Mouse (Mus musculus): ENCODE measurements around the gene Gm28308. TPM values are rescaled to one million over a fixed set of nuclear protein-coding genes. Genes with fewer than 3 reads are reported as not detected.

Gm28308 gene
- polyA plus RNA-seq, 1 experiment from 2014 or later: not detected

DNA sequence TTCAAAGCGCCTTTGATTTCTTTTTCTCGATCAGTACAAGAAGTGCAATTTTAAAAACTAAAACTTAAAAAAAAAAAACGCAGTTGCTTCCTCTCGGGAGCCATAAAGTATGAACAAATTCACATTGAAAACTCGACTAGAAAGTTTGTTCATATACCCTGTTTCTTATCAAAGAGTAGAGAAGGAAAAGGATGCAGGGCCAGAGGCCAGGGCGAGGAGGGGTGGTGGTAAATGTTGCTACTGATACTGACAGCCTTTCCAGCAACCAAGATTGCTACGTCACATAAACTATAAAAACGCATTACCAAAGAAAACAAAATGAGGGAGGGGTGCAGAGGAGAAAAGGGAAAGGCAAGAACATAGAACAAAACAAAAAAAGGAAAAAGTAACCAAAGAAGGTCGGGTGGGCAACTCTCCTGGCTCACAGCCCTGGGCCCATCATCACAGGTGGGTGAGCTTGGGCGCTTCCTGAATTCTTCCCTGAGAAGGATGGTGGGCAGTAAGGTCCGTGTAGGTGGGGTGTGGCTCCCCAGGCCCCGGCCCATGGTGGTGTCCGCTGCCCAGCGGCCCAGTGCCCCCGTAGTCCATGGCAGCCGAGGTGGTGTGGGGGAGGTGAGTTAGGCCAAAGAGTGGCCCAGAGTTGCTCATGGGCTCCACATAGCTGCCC, 43.5 kb downstream of the Gm28308 start:
- no peaks in the 10 kb centered on the region for H3K9me3 ChIP-seq (ENCODE audit: control insufficient read depth, low read length)
- peak overlapping the region; percentile 29 for H3K4me3 ChIP-seq (ENCODE audit: low read length)
- H3K36me3 ChIP-seq (ENCODE audit: control insufficient read depth, insufficient read depth, low read length): no peaks in the 10 kb centered on the region
- peaks cover 22% of the 10 kb centered on the region for H3K27me3 ChIP-seq (replicated peaks; ENCODE audit: control insufficient read depth, insufficient read depth, low read length)
- H3K4me2 ChIP-seq (ENCODE audit: low read depth, low read length): peak overlapping the region; percentile 52
- ATAC-seq: no peak
- WGBS: 44% methylated on average over 16 of the region's 16 CpGs
- H3K27ac ChIP-seq (ENCODE audit: low read length): peak overlapping the region; percentile 93
- H3K9ac ChIP-seq (ENCODE audit: low read depth, low read length): peak overlapping the region; percentile 69
- H3K4me1 ChIP-seq (ENCODE audit: control insufficient read depth, insufficient read depth, low read length): peaks cover 27% of the 10 kb centered on the region

DNA sequence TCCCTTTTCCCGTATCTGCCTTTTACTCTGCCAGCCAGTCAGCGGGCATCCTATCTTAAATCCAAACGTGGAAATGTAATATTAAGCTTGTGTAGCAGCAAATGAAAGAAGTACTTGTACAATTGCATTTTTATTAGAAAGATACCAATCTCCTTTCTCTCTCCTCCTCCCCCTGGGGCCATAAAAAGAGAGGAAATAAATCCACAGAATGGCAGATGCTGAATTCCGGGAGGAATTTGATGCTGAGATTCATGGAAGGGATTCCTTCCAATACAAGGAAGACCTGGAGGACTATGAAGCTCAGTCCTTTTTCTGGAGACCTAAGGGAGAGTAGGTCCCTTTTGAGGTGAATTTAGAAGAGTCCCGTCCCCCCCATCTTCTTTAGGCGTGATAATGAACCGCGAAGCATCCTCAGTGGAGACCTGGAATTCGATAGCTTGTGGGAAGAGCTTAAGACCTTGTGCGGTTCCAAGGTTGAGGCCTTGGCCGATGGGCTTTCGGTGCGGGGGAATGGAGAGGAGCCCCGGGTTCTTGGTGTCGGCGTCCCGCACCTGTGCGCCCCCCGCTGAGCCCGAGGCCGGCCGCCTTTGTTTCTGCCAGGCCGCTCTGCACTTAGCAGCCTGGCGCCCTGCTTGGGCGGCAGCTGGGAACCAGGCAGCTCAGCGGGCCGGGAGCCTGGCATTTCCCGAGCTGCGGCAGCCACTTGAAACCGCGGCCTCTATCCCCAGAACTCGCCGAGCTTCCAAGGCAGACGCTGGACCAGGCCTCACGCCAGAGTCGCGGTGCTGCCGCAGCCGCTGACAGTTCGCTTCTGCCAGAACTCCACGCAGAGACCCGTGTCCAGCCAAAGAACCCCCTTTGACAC, 44.7 kb downstream of the Gm28308 start:
- no peak for ATAC-seq
- H3K9me3 ChIP-seq (ENCODE audit: control insufficient read depth, low read length): no peaks in the 10 kb centered on the region
- H3K9ac ChIP-seq (ENCODE audit: low read depth, low read length): peak overlapping the region; percentile 71
- peaks cover 22% of the 10 kb centered on the region for H3K27me3 ChIP-seq (replicated peaks; ENCODE audit: control insufficient read depth, insufficient read depth, low read length)
- peaks cover 27% of the 10 kb centered on the region for H3K4me1 ChIP-seq (ENCODE audit: control insufficient read depth, insufficient read depth, low read length)
- H3K36me3 ChIP-seq (ENCODE audit: control insufficient read depth, insufficient read depth, low read length): no peaks in the 10 kb centered on the region
- peak overlapping the region; percentile 74 for H3K27ac ChIP-seq (ENCODE audit: low read length)
- WGBS: 40% methylated on average over 42 of the region's 42 CpGs
- peak overlapping the region; percentile 43 for H3K4me3 ChIP-seq (ENCODE audit: low read length)
- H3K4me2 ChIP-seq (ENCODE audit: low read depth, low read length): peak overlapping the region; percentile 69

DNA sequence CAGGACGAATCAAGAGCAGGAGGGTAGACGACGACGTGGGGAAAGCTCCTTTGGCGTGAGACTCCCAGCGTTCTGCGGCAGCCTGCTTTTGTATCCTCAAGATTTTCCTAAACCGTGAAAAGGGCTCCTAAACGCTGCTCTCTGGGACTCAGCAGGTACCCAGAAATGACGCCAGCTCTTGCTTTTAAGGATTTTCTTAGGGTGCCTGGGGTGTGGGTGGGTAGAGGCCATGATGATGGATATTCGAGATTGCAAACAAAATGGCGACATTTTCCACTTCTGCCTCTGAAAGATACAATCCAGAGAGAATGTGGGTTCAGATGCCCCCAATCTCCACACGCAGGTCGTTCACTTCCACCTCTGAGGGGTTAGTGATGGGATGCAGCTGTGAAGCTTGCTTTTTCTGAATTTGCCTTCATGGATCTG, 45.4 kb downstream of the Gm28308 start:
- no peak for ATAC-seq
- WGBS: 54% methylated on average over 14 of the region's 14 CpGs
- H3K27me3 ChIP-seq (replicated peaks; ENCODE audit: control insufficient read depth, insufficient read depth, low read length): peaks cover 22% of the 10 kb centered on the region
- no peaks in the 10 kb centered on the region for H3K36me3 ChIP-seq (ENCODE audit: control insufficient read depth, insufficient read depth, low read length)
- no peaks in the 10 kb centered on the region for H3K9me3 ChIP-seq (ENCODE audit: control insufficient read depth, low read length)
- peak overlapping the region; percentile 69 for H3K4me2 ChIP-seq (ENCODE audit: low read depth, low read length)
- peak overlapping the region; percentile 65 for H3K9ac ChIP-seq (ENCODE audit: low read depth, low read length)
- H3K4me3 ChIP-seq (ENCODE audit: low read length): peak overlapping the region; percentile 43
- H3K4me1 ChIP-seq (ENCODE audit: control insufficient read depth, insufficient read depth, low read length): peaks cover 23% of the 10 kb centered on the region
- H3K27ac ChIP-seq (ENCODE audit: low read length): peak overlapping the region; percentile 74

DNA sequence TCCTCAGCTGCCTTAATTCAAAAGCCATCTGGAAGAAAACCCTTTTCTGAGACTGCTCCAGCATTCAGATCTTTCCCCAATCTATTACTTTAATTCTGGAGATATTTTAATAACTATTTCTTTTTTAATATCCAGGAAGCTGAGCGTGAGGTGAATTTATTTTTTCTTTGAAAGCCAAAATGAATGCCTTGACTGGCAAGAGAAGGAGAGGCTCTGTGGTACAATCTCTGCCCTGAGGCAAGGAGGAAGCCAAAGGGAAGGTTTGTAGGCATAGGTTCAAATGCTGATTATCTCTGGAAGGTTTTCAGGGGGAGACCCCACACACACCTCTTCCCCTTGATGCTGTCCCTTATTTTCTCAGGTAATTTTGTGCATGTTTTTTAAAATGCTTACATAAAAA, 46.0 kb downstream of the Gm28308 start:
- 49% methylated on average over 1 of the region's 1 CpGs for WGBS

DNA sequence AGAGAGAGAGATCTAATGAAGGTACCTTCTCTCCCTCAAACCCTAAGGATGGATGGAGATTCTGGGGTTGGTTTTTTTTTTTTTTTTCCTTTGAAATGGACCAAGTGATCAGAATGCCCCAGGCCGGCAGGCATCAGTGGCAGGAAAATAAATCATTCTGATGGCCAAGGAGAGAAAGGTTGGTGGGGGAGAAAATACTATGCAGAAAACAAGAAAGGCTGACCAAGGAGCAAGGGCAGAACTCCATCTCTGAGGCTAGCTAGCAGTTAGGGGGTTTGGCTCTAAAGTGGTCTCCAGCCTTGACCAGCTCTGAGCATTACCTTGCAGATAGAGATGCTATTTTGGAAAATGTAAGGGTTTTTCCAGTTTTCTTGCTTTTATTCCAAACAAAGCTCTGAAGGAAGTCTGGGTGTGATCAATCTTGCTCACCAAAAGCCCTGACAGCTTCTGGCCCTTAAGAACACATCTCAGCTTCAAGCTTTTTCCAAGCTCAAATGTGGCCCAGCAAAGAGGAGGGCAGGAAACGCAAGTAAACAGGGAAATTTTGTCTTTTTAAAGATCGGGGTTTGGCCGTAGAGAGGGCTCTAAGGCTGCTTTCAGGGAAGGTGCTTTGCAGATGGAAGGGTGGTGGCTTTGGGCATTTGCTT, 46.6 kb downstream of the Gm28308 start:
- H3K9me3 ChIP-seq (ENCODE audit: control insufficient read depth, low read length): no peaks in the 10 kb centered on the region
- peak overlapping the region; percentile 69 for H3K4me2 ChIP-seq (ENCODE audit: low read depth, low read length)
- H3K27me3 ChIP-seq (replicated peaks; ENCODE audit: control insufficient read depth, insufficient read depth, low read length): peaks cover 22% of the 10 kb centered on the region
- H3K4me1 ChIP-seq (ENCODE audit: control insufficient read depth, insufficient read depth, low read length): peaks cover 14% of the 10 kb centered on the region; the same call in 1 of the 2 replicates
- no peaks in the 10 kb centered on the region for H3K36me3 ChIP-seq (ENCODE audit: control insufficient read depth, insufficient read depth, low read length)
- H3K4me3 ChIP-seq (ENCODE audit: low read length): peak overlapping the region; percentile 20
- 35% methylated on average over 4 of the region's 4 CpGs for WGBS
- peak overlapping the region; percentile 65 for H3K9ac ChIP-seq (ENCODE audit: low read depth, low read length)
- H3K27ac ChIP-seq (ENCODE audit: low read length): peak overlapping the region; percentile 74
- no peak for ATAC-seq

More for the DNA sequence above, 46.0 kb downstream of the Gm28308 start:
- Histone ChIP-seq H3K4me3 (ENCODE audit: low read length) (peak overlapping the region; percentile 43), H3K9me3 (ENCODE audit: control insufficient read depth, low read length) (no peaks in the 10 kb centered on the region), H3K36me3 (ENCODE audit: control insufficient read depth, insufficient read depth, low read length) (no peaks in the 10 kb centered on the region), H3K4me2 (ENCODE audit: low read depth, low read length) (peak overlapping the region; percentile 69), H3K27me3 (replicated peaks; ENCODE audit: control insufficient read depth, insufficient read depth, low read length) (peaks cover 22% of the 10 kb centered on the region), H3K9ac (ENCODE audit: low read depth, low read length) (peak overlapping the region; percentile 65), H3K4me1 (ENCODE audit: control insufficient read depth, insufficient read depth, low read length) (peaks cover 17% of the 10 kb centered on the region), H3K27ac (ENCODE audit: low read length) (peak overlapping the region; percentile 74)
- no peak for ATAC-seq

DNA sequence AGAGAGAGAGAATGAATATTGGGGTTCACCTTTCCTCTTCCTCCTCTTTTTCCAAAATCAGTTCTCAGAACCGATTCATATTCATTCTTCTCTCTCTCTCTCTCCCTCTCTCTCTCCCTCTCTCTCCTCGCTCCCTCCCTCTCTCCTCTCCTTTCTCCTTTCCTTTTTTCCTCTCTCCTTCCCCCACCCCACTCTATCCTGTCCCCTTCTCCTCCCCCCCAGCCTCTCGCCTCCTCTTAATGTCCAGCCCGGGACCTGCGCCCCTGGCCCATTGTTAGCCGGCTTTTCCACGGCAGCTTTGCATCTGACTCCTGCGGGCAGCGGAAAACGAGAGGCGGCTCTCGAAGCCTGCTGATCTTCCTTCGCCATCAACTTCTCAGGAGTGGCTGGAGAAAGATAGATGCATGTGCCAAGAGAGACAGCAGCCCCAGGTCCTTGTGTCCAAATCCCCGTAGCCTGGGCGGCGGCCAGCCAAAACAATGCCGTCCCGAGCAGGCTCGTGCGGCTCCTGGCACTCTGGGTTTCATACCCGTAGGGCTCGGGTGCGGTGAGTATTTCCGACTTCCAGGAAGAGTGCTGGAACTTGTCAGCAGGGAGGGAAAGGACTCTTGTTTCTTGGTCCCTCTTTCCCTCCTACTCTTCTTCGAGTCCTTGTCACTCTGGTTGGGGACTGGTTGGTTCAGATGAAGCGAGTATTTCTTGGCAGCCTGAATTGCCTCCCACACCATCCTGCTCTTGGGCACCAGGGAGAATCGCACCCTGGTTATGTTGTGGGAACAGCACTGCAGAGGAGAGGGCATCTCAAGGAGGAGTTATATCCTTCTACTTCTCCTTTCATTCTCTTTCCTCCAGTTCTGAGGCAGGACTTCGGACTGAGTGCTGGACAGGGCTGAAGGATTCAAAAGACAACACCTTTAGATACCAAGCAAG, 47.4 kb downstream of the Gm28308 start:
- no peak for ATAC-seq
- Histone ChIP-seq H3K9ac (ENCODE audit: low read depth, low read length) (peak overlapping the region; percentile 74), H3K4me1 (ENCODE audit: control insufficient read depth, insufficient read depth, low read length) (peaks cover 13% of the 10 kb centered on the region), H3K4me3 (ENCODE audit: low read length) (peak overlapping the region; percentile 52), H3K4me2 (ENCODE audit: low read depth, low read length) (peak overlapping the region; percentile 69), H3K36me3 (ENCODE audit: control insufficient read depth, insufficient read depth, low read length) (no peaks in the 10 kb centered on the region), H3K9me3 (ENCODE audit: control insufficient read depth, low read length) (no peaks in the 10 kb centered on the region), H3K27ac (ENCODE audit: low read length) (peak overlapping the region; percentile 87), H3K27me3 (replicated peaks; ENCODE audit: control insufficient read depth, insufficient read depth, low read length) (peaks cover 19% of the 10 kb centered on the region)
- 23% methylated on average over 28 of the region's 28 CpGs for WGBS

DNA sequence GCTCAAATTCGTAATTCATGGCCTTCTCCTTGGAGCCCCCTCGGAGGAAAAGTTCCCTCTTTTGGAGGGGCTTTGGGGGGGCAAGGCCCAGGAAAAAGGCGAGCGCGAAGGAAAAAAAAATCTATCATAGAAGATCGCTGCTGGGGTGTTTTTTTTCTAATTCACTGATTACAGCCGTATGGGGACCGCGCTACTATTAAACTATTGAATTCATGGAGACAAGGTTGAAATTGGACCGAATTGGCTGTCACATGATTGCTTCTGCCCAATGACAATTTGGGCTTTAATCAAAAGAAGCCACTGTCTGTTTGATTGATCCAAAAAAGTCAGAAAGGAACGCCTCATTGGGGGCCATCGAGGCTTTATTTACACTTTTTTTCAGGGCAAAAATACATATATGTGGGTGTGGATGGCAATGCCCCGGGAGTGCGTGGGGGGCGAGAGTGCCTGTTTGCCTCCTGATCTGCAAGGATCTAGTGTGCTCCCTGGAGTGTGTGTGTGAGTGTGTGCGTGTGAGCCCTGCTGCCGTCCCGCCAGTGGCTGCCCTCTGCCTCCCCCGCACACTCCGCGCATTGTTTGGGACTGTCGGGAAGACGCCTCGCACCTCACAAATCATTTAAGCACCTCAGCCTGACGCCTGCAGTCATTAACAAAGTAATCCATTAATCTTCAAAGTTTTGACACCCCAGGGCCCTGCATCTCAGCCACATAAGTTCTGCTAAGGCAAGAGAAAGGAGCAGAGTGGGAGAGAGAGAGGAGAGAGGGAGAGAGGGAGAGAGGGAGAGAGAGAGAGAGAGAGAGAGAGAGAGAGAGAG, 48.3 kb downstream of the Gm28308 start, which contains the start of gene Hoxa2:
Hoxa2 (minus strand) TSS at position 206 of the 815 bp plus-strand sequence.
- ATAC-seq: peak; percentile 18; the same call in 1 of the 2 replicates

DNA sequence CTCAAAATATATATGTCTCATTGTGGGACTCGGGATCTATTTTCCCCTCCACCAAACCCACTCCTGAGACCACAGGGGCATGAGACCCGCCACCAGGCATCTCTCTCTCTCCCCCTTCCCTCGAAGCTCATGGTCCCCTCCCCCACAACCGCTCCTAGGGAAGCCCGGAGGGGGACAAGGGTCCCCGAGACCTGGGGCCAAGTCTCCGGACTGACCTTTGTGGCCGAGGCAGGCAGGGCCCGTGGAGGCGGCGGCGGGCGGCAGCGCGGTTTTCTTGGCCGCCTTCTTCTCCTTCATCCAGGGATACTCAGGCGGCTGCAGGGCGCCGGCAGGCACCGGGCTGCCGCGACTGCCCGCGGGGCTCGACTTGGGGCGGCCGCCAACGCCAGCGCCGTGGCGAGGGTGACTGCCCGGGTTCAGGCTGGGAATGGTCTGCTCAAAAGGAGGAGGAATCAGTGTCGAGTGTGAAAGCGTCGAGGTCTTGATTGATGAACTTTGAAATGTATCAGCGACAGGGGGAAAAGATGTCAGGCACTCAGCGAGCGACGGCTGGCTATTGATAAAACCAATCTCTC, 49.0 kb downstream of the Gm28308 start:
- no peak for ATAC-seq
- H3K4me2 ChIP-seq (ENCODE audit: low read depth, low read length): peak overlapping the region; percentile 69
- peaks cover 18% of the 10 kb centered on the region for H3K4me1 ChIP-seq (ENCODE audit: control insufficient read depth, insufficient read depth, low read length)
- no peaks in the 10 kb centered on the region for H3K9me3 ChIP-seq (ENCODE audit: control insufficient read depth, low read length)
- H3K4me3 ChIP-seq (ENCODE audit: low read length): peak overlapping the region; percentile 52
- 7% methylated on average over 38 of the region's 39 CpGs for WGBS
- peak overlapping the region; percentile 74 for H3K9ac ChIP-seq (ENCODE audit: low read depth, low read length)
- H3K27ac ChIP-seq (ENCODE audit: low read length): peak overlapping the region; percentile 87
- no peaks in the 10 kb centered on the region for H3K36me3 ChIP-seq (ENCODE audit: control insufficient read depth, insufficient read depth, low read length)
- H3K27me3 ChIP-seq (replicated peaks; ENCODE audit: control insufficient read depth, insufficient read depth, low read length): peaks cover 13% of the 10 kb centered on the region

More for the DNA sequence above, 48.3 kb downstream of the Gm28308 start, which contains the start of gene Hoxa2:
- peak within 1 kb of the TSS; percentile 87 for H3K27ac ChIP-seq (ENCODE audit: low read length)
- H3K9me3 ChIP-seq (ENCODE audit: control insufficient read depth, low read length): no peaks in the 10 kb centered on the region
- H3K4me1 ChIP-seq (ENCODE audit: control insufficient read depth, insufficient read depth, low read length): peaks cover 18% of the 10 kb centered on the region
- peaks cover 14% of the 10 kb centered on the region for H3K27me3 ChIP-seq (replicated peaks; ENCODE audit: control insufficient read depth, insufficient read depth, low read length)
- H3K4me3 ChIP-seq (ENCODE audit: low read length): peak within 1 kb of the TSS; percentile 52
- peak within 1 kb of the TSS; percentile 74 for H3K9ac ChIP-seq (ENCODE audit: low read depth, low read length)
- H3K36me3 ChIP-seq (ENCODE audit: control insufficient read depth, insufficient read depth, low read length): no peaks in the 10 kb centered on the region
- 15% methylated on average over 25 of the region's 25 CpGs for WGBS
- peak within 1 kb of the TSS; percentile 69 for H3K4me2 ChIP-seq (ENCODE audit: low read depth, low read length)
